Mouse (Mus musculus): Measurements from ENCODE around the gene Tmem184b.

DNA sequence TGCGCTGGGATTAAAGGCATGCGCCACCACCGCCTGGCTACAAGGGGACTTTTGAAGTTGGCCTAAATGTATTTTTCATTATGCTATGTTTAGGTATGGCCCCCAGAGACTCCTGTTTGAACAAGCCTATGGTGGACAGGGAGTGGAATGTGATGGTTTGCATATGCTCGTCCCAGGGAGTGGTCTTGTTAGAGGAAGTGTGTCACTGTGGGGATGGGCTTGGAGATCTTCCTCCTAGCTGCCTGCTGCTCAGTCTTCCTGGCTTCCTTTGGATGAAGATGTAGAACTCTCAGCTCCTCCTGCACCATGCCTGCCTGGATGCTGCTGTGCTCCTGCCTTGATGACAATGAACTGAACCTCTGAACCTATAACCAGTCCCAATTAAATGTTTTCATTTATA, 72.8 kb downstream of the Tmem184b start:
- no peak for TF ChIP-seq POLR2AphosphoS2 (IDR thresholded peaks at IDR 0.05; ENCODE audit: insufficient read length, low read depth)
- TF ChIP-seq POLR2A (IDR thresholded peaks at IDR 0.05; ENCODE audit: insufficient read length, low read depth) = no peak
- no peak for TF ChIP-seq MYOD1 (IDR thresholded peaks at IDR 0.05; ENCODE audit: control insufficient read depth in 1 of 3, insufficient read length in 2 of 3, low read depth in 2 of 3)

Measured in myocyte (in vitro differentiated cells).